Mouse (Mus musculus): ENCODE data around the gene Inf2.

GRCm38 (mm10) chr12:112606998-112607397 is 18.4 kb downstream of the Inf2 start:
- TF ChIP-seq GATA1 (IDR thresholded peaks at IDR 0.05; ENCODE audit: borderline replicate concordance, low read length) (no peak), FLI1 (IDR thresholded peaks at IDR 0.05; ENCODE audit: low read length) (no peak)

Measured in megakaryocyte, embryonic 14.5 days (primary cell).